Mouse (Mus musculus): ENCODE measurements around the gene Batf3. TPM values are rescaled to one million over a fixed set of nuclear protein-coding genes. Genes with fewer than 3 reads are reported as not detected.

The Batf3 gene
- total and polyA plus RNA-seq, 2 experiments: 1.6 to 2.9 TPM

- 63% methylated on average over 5 of the region's 5 CpGs for WGBS
- Histone ChIP-seq H3K79me2 (ENCODE audit: control insufficient read depth, insufficient read depth, low read length) (no peaks in the 10 kb centered on the region), H3K4me1 (ENCODE audit: control insufficient read depth, insufficient read depth, low read length) (no peaks in the 10 kb centered on the region), H3K27ac (replicated peaks; ENCODE audit: insufficient read depth, low read depth, low read length) (no peak overlapping the region), H3K36me3 (ENCODE audit: control insufficient read depth, insufficient read depth, low read length) (no peaks in the 10 kb centered on the region), H3K9ac (ENCODE audit: low read depth, low read length) (no peak overlapping the region), H3K4me3 (ENCODE audit: insufficient read depth, low read depth, low read length) (no peak overlapping the region), H3K27me3 (ENCODE audit: control insufficient read depth, insufficient read depth, low read length) (peaks cover 9% of the 10 kb centered on the region; the same call in 1 of the 2 replicates)
- no peak for TF ChIP-seq POLR2A (IDR thresholded peaks at IDR 0.05; ENCODE audit: extremely low read depth, insufficient read depth, low read length)
- TF ChIP-seq CTCF (IDR thresholded peaks at IDR 0.05; ENCODE audit: low read depth, low read length): no peak
- no peak for DNase-seq (ENCODE audit: extremely low read depth, low read depth, low spot score)
Observed at GRCm38 (mm10) chr1:191099772-191100291, 2.2 kb downstream of the Batf3 start.

DNA sequence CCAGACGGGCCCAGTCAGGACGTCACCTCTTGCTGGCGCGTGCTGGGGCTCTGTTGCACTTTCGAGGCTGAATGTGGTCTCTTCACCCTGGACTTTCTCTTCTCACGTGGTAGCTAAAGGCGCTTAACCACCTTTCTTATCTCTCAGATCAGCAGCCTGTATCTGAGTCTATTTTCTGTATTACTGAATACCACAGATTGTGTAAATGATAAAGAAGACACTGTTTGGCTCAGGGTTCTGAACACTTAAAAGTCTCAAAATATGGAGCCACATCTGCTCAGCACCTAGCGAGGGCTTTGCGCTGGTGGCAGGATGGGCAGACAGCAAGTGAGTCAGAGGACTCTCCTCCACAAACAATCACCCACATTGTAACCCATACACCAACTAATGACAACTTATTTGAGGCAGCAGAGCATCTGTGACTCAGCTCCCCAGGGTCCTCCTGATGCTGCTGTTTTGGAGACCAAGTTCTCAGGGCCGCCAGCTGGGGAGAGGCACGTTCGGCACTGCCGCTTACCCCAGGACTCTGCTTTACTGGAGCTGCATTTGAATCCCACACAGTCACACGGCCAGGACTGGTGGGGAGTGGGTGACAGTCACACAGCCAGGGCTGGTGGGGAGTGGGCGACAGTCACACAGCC is 5.2 kb downstream of the Batf3 start:
- no peak for DNase-seq (ENCODE audit: extremely low read depth, low read depth, low spot score)
- Histone ChIP-seq H3K27ac (replicated peaks; ENCODE audit: insufficient read depth, low read depth, low read length) (no peak overlapping the region), H3K27me3 (ENCODE audit: control insufficient read depth, insufficient read depth, low read length) (peaks cover 7% of the 10 kb centered on the region; the same call in 1 of the 2 replicates), H3K9ac (ENCODE audit: low read depth, low read length) (no peak overlapping the region), H3K4me3 (ENCODE audit: insufficient read depth, low read depth, low read length) (no peak overlapping the region), H3K36me3 (ENCODE audit: control insufficient read depth, insufficient read depth, low read length) (no peaks in the 10 kb centered on the region), H3K4me1 (ENCODE audit: control insufficient read depth, insufficient read depth, low read length) (no peaks in the 10 kb centered on the region), H3K79me2 (ENCODE audit: control insufficient read depth, insufficient read depth, low read length) (no peaks in the 10 kb centered on the region)
- WGBS: 88% methylated on average over 15 of the region's 15 CpGs
- no peak for TF ChIP-seq CTCF (IDR thresholded peaks at IDR 0.05; ENCODE audit: low read depth, low read length)
- TF ChIP-seq POLR2A (IDR thresholded peaks at IDR 0.05; ENCODE audit: extremely low read depth, insufficient read depth, low read length): no peak

- no peak for DNase-seq (ENCODE audit: extremely low read depth, low read depth, low spot score)
- no peaks in the 10 kb centered on the region for H3K27me3 ChIP-seq (ENCODE audit: control insufficient read depth, insufficient read depth, low read length)
- H3K36me3 ChIP-seq (ENCODE audit: control insufficient read depth, insufficient read depth, low read length): no peaks in the 10 kb centered on the region
- H3K4me3 ChIP-seq (ENCODE audit: insufficient read depth, low read depth, low read length): no peak overlapping the region
- WGBS: 81% methylated on average over 9 of the region's 9 CpGs
- no peak overlapping the region for H3K27ac ChIP-seq (replicated peaks; ENCODE audit: insufficient read depth, low read depth, low read length)
- H3K4me1 ChIP-seq (ENCODE audit: control insufficient read depth, insufficient read depth, low read length): no peaks in the 10 kb centered on the region
- H3K9ac ChIP-seq (ENCODE audit: low read depth, low read length): no peak overlapping the region
- no peaks in the 10 kb centered on the region for H3K79me2 ChIP-seq (ENCODE audit: control insufficient read depth, insufficient read depth, low read length)
- no peak for TF ChIP-seq POLR2A (IDR thresholded peaks at IDR 0.05; ENCODE audit: extremely low read depth, insufficient read depth, low read length)
- TF ChIP-seq CTCF (IDR thresholded peaks at IDR 0.05; ENCODE audit: low read depth, low read length): no peak
Observed at GRCm38 (mm10) chr1:191105246-191105645, 7.6 kb downstream of the Batf3 start.

GRCm38 (mm10) chr1:191107306-191107705 is 9.7 kb downstream of the Batf3 start:
- WGBS: 69% methylated on average over 10 of the region's 10 CpGs
- Histone ChIP-seq H3K36me3 (ENCODE audit: control insufficient read depth, insufficient read depth, low read length) (no peaks in the 10 kb centered on the region), H3K4me1 (ENCODE audit: control insufficient read depth, insufficient read depth, low read length) (no peaks in the 10 kb centered on the region), H3K27me3 (ENCODE audit: control insufficient read depth, insufficient read depth, low read length) (no peaks in the 10 kb centered on the region), H3K4me3 (ENCODE audit: insufficient read depth, low read depth, low read length) (no peak overlapping the region), H3K79me2 (ENCODE audit: control insufficient read depth, insufficient read depth, low read length) (no peaks in the 10 kb centered on the region), H3K27ac (replicated peaks; ENCODE audit: insufficient read depth, low read depth, low read length) (no peak overlapping the region), H3K9ac (ENCODE audit: low read depth, low read length) (no peak overlapping the region)
- TF ChIP-seq CTCF (IDR thresholded peaks at IDR 0.05; ENCODE audit: low read depth, low read length): no peak
- no peak for TF ChIP-seq POLR2A (IDR thresholded peaks at IDR 0.05; ENCODE audit: extremely low read depth, insufficient read depth, low read length)
- DNase-seq (ENCODE audit: extremely low read depth, low read depth, low spot score): no peak

GRCm38 (mm10) chr1:191109907-191110306 is 12.3 kb downstream of the Batf3 start:
- H3K79me2 ChIP-seq (ENCODE audit: control insufficient read depth, insufficient read depth, low read length): no peaks in the 10 kb centered on the region
- no peak for DNase-seq (ENCODE audit: extremely low read depth, low read depth, low spot score)
- H3K4me1 ChIP-seq (ENCODE audit: control insufficient read depth, insufficient read depth, low read length): no peaks in the 10 kb centered on the region
- 88% methylated on average over 9 of the region's 9 CpGs for WGBS
- H3K36me3 ChIP-seq (ENCODE audit: control insufficient read depth, insufficient read depth, low read length): no peaks in the 10 kb centered on the region
- H3K27ac ChIP-seq (replicated peaks; ENCODE audit: insufficient read depth, low read depth, low read length): no peak overlapping the region
- TF ChIP-seq POLR2A (IDR thresholded peaks at IDR 0.05; ENCODE audit: extremely low read depth, insufficient read depth, low read length) (no peak), CTCF (IDR thresholded peaks at IDR 0.05; ENCODE audit: low read depth, low read length) (no peak)
- no peak overlapping the region for H3K4me3 ChIP-seq (ENCODE audit: insufficient read depth, low read depth, low read length)
- H3K27me3 ChIP-seq (ENCODE audit: control insufficient read depth, insufficient read depth, low read length): no peaks in the 10 kb centered on the region
- H3K9ac ChIP-seq (ENCODE audit: low read depth, low read length): no peak overlapping the region

- H3K4me1 ChIP-seq (ENCODE audit: control insufficient read depth, insufficient read depth, low read length): no peaks in the 10 kb centered on the region
- H3K36me3 ChIP-seq (ENCODE audit: control insufficient read depth, insufficient read depth, low read length): no peaks in the 10 kb centered on the region
- no peak overlapping the region for H3K9ac ChIP-seq (ENCODE audit: low read depth, low read length)
- no peaks in the 10 kb centered on the region for H3K27me3 ChIP-seq (ENCODE audit: control insufficient read depth, insufficient read depth, low read length)
- DNase-seq (ENCODE audit: extremely low read depth, low read depth, low spot score): peak; percentile 22
- TF ChIP-seq POLR2A (IDR thresholded peaks at IDR 0.05; ENCODE audit: extremely low read depth, insufficient read depth, low read length) (no peak), CTCF (IDR thresholded peaks at IDR 0.05; ENCODE audit: low read depth, low read length) (no peak)
- no peaks in the 10 kb centered on the region for H3K79me2 ChIP-seq (ENCODE audit: control insufficient read depth, insufficient read depth, low read length)
- no peak overlapping the region for H3K4me3 ChIP-seq (ENCODE audit: insufficient read depth, low read depth, low read length)
- 55% methylated on average over 8 of the region's 8 CpGs for WGBS
- H3K27ac ChIP-seq (replicated peaks; ENCODE audit: insufficient read depth, low read depth, low read length): no peak overlapping the region
Observed at GRCm38 (mm10) chr1:191111146-191111545, 13.5 kb downstream of the Batf3 start.
